Mouse (Mus musculus) lung, postnatal 0 days (tissue): ENCODE results near the gene 2700049A03Rik.

ENCODE experiments used
- CTCF ChIP-seq: IDR thresholded peaks from 2 replicates; pipeline ENCODE4 v1.5.1; 2016; ENCODE audit warnings: antibody characterized with exemption, mild to moderate bottlenecking
- EP300 ChIP-seq: IDR thresholded peaks from 2 replicates; pipeline ENCODE4 v1.6.1; 2016; ENCODE audit warnings: antibody characterized with exemption, mild to moderate bottlenecking, control low read depth

- no peak for TF ChIP-seq EP300
- no peak for TF ChIP-seq CTCF
Observed at GRCm38 (mm10) chr12:71281201-71281768, 144.6 kb downstream of the 2700049A03Rik start.
